Mouse (Mus musculus) olfactory bulb, adult 2 months (tissue): Measurements from ENCODE around the gene Cdon.

Source experiments
- CTCF ChIP-seq: fragments of 200-500 bp; IDR thresholded peaks from 2 replicates; pipeline ENCODE4 v1.5.1; 2012; ENCODE audit warnings: low read depth, mild to moderate bottlenecking, low read length, moderate library complexity; ENCODE audit not compliant: insufficient read depth
- POLR2A ChIP-seq: fragments of 200-500 bp; IDR thresholded peaks from 2 replicates; pipeline ENCODE4 v1.6.1; 2012; ENCODE audit warnings: mild to moderate bottlenecking, low read depth, low read length, moderate library complexity; ENCODE audit not compliant: insufficient read depth

- TF ChIP-seq CTCF (no peak), POLR2A (no peak)
Observed at GRCm38 (mm10) chr9:35556494-35557102, 135.7 kb downstream of the Cdon start.
